17 mouse cellular contexts compared by ENCODE assay signal in genomic region chr11:48876680-48877079, GRCm38 (mm10). TPM values are rescaled to one million over a fixed set of nuclear protein-coding genes. Genes with fewer than 3 reads are reported as not detected.
"Had no signal": no experiment of that assay in that cellular context is flagged by ENCODE, and none has a peak within 500 bp of the region (broad histone marks: within the 10 kb centered on the region; RNA-seq: fewer than 3 reads in every experiment).

No protein-coding gene starts in this region.

- H3K27ac ChIP-seq: limb, embryonic 12.5 days; liver, embryonic 14.5 days; macrophage; stomach, embryonic 15.5 days had no signal

- H3K4me3 ChIP-seq: limb, embryonic 12.5 days; megakaryocyte, embryonic 14.5 days; stomach, embryonic 15.5 days had no signal

- ATAC-seq: midbrain, embryonic 16.5 days had no signal

- H3K4me2 ChIP-seq: limb, embryonic 12.5 days; midbrain, embryonic 11.5 days; stomach, embryonic 15.5 days had no signal

- H3K36me3 ChIP-seq: limb, embryonic 12.5 days; stomach, embryonic 15.5 days had no signal

- H3K9ac ChIP-seq: limb, embryonic 12.5 days; liver, embryonic 14.5 days; stomach, embryonic 15.5 days had no signal

- H3K9me3 ChIP-seq: limb, embryonic 12.5 days; stomach, embryonic 15.5 days had no signal

- DNase-seq: kidney, adult 11 months; kidney, adult 9 months; kidney, postnatal 10 days; layer of hippocampus, postnatal 36 days; lung, adult 2 months; lung, postnatal 10 days; right cerebral cortex, postnatal 4 days; spleen, adult 18-20 months; thymus, postnatal 36 days had no signal

- H3K27me3 ChIP-seq: megakaryocyte, embryonic 14.5 days; stomach, embryonic 15.5 days had no signal

RNA-seq across cellular contexts. Expression of gene Gm5431, which starts 25.3 kb away (rescaled TPM):
- polyA plus RNA-seq: neural tube, embryonic 11.5 days had no signal
